Mouse (Mus musculus) CD4-positive, CD25-positive, alpha-beta regulatory T cell, adult 2 months (primary cell): Measurements from ENCODE around the gene Gstt1.
"Not testable (repeated sequence)": the region's sequence is repeated elsewhere in the genome, so short reads cannot be mapped to it uniquely, and the experiment has no call there.

ENCODE experiments used
- DNase-seq: peaks from one replicate; pipeline ENCODE4 v3.0.0-alpha.2; 2012; ENCODE audit warnings: low read depth, low spot score

The Gstt1 gene

DNA sequence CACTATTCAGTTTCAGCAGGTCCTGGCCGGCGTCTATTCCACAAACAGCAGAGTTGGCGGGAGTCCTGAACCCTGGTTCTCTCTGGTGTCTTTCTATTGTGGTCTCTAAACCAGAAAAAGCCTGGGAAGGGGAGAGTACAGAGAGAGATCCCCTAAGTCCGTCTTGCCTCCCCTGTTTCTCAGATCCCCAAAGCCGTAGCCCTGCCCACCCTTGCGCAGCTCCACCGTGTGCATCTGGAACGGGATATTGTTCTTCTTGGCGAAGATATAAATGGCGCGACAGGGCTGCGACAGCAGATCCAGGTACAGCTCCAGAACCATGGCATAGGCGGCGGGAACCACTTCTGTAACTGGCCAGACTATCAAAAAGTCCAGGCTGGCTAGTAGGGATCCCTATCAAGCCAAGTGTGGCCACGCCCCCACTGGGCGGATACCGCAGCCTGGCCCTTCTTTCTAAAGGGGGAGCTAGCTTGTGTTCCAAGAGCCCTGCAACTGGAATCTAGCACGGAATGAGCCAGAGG is at the start of gene Gstt1:
Gene Gstt1 (minus strand): TSS at position 409 of the 521 bp plus-strand sequence.
- peak; percentile 30 for DNase-seq

DNA sequence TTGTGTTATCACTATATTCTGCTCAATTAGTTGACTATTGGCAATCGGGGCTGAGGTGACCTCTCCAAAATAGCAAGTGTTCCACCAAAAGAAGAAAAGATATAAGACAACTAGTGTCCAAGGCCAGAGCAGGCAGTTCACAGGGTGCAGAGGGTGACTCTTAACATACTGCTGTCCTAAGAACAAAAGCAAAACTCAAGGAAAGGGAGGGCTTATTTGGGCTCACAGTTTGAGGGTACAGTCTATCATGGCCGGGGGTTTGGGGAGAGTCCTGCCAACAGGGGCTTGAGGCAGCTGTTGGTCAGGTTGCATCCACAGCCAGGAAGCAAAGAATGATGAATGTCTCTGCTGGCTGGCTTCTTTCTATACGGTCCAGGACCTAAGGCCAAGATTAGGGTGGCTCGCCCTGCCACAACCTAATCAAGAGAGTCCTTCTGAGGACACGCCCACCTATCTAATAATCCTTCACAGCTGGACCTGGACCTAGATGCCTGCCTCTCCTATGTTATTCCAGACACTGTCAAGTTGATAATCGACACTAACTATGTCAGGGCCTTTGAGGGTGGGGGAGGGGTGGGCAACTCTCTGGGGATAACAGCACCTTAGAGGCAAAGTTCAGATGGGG is 47.0 kb upstream of the Gstt1 start:
- no peak for DNase-seq

DNA sequence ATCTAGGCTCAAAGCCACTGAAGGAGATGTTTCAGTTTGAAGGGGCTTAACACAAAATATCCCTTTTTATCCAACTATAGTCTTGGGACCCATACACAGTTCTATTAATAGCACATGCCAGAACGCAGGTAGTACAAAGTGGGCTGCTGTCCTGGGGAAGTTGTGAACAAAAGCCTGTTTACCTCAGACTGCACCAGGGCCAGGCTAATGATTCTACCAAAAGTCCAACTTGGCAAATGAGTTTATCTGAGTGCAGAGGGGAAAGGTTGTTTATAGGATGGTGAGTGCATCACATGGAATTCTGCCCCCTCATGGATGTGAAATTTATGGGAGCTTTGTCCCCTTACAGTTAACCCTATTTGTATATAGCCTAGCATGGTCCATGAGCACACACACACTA is 46.4 kb upstream of the Gstt1 start:
- no peak for DNase-seq

DNA sequence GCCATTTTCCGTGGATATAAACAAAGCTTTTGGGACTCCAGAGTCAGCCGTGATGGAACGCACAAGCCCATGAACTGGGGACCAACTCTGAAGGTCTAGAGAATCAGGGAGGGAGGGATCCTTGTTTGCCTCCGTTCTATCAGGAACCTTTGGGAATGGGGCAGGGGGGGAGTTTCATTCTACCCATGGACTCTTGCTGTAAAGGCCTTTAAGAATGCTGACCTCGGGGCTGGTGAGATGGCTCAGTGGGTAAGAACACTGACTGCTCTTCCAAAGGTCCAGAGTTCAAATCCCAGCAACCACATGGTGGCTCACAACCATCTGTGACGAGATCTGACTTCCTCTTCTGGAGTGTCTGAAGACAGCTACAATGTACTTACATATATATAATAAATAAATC is 45.5 kb upstream of the Gstt1 start:
- not testable (repeated sequence) for DNase-seq

DNA sequence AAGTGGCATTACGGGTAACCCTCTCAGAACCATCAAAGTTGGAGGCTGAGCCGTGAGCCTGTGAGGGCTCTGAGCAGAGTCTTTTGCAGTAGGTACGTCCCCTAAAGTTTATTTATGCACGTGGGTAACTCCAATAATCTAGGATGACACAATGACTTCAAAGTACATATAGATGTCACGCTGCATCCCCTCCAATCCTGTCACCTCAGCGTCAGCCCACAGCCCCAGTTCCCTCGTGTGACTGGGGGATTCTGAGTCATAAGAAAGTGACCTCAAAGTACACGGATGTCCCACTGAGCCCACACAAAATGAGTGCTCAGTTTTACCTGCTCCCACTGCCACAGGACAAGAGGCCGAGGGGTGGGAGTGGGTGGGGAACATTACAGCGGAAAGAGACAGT is 40.7 kb upstream of the Gstt1 start:
- DNase-seq, result peak; percentile 71

DNA sequence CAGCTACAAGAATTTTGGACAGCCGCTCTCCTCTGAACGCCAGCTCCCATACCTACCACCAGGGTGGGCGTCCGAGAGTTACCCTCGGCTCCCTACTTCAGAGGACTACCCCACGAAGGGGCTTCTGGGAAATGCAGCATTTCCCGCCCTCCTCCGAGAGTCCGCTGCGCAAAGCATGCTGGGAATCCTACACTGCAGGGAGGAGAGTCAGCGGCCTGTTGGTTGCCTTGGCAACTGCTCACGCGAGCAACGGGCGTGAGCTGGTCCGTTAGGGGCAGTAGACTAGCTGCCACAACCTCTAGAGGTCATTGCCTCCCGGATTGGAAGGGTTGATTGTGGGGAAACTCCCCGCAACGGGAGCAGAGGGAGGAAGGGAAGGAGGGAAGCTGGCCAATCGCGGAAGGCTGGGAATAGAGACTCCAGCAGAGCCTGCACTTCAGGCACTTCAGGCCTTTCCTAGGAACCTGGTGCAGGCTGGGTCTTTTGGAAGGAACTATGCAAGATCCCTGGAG is 38.9 kb upstream of the Gstt1 start, which contains the start of gene Gstt2:
Gene Gstt2 (minus strand): TSS at position 177 of the 512 bp plus-strand sequence.
- peak; percentile 81 for DNase-seq

DNA sequence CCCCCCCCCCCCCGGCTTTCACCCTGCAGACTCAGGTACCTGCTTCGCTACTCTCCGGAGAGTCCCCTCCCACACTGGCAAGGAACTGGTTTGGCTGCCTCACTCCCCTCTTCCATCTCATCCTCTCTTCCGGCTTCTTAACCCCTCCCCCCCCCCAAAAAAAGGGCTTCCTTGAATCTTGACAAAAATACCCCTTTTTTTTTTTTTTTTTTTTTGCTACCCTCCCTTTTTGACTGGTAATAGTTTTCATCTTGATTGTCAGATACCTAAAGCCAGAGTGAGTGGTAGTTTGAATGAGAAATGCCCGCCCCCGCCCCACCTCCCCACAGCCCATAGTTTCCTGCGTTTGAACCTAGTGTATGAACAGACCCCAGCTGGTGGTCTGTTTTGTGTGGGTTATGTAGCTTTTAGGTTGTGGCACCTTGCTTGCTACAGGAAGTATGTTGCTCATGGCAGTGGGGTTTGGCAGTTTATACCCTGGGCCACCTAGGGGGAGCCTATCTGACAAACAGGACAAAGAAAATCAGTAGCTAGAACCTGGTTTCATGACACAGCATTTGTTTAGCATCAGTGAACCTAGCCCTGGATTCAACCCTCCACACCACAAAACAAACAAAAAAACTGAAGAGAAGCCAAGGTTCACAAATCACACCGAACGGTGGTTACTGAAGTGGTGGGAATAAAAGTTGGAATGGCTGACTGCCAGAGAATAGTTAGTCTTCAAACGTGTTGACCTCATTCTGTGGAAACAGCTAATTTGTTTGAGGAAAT is 37.6 kb upstream of the Gstt1 start:
- peak; percentile 77 for DNase-seq

DNA sequence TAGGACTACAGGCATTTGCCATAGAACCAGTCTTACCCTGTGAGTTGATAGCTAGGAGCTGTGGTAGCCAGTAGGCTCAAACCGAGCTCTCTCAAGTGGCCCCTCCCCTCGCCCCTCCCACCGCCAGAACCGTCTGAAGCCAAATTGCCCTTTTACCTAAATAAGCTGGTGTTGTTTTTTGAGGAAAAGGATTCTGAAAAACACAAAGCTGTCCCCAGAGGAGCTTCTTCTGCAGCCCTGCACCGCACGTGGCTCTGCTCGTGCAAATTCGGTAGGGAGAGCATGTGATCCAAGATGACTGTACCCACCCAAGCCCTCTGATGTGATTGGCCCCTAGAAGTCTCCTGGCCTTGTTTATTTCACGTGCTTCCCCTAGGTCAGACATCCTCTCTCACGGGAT is 36.9 kb upstream of the Gstt1 start:
- DNase-seq, result peak; percentile 85

DNA sequence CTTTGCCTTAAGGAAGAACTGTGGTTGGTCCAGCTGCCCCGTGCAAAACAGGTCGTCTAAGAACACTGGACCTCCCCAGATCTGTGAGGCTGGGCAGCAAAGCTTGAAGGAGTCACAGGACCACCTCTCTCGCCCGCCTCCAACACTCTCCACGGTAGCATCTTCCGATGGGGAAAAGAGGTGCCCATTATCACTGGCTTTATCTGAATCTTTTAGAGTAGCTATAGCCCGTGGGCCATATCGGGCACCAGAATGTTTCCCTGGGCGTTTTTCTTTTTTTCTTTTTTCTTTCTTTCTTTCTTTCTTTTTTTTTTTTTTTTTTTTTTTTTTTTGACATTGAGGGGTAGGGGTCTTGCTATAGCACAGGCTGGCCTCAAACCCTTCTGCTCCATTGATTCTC is 36.3 kb upstream of the Gstt1 start:
- DNase-seq, result no peak

DNA sequence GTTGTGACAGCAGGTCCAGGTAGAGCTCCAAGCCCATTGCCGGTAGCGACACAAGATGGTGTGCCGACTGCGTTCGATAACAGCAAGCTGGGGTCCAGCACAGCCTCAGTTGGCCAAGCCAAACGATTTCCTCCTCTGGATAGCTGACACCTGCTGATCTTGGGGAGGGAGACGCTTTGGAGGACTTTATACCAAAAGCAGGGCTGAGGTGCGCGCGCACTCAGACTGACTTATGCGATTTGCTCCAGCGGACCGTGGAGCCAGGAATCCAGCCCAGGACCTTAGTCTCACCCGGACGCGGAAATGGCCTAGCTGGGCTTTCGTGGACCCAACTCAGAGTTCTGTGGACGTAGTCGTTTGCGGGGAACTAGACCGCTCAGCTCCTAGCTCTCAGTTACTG is 35.9 kb upstream of the Gstt1 start:
- peak; percentile 77 for DNase-seq

DNA sequence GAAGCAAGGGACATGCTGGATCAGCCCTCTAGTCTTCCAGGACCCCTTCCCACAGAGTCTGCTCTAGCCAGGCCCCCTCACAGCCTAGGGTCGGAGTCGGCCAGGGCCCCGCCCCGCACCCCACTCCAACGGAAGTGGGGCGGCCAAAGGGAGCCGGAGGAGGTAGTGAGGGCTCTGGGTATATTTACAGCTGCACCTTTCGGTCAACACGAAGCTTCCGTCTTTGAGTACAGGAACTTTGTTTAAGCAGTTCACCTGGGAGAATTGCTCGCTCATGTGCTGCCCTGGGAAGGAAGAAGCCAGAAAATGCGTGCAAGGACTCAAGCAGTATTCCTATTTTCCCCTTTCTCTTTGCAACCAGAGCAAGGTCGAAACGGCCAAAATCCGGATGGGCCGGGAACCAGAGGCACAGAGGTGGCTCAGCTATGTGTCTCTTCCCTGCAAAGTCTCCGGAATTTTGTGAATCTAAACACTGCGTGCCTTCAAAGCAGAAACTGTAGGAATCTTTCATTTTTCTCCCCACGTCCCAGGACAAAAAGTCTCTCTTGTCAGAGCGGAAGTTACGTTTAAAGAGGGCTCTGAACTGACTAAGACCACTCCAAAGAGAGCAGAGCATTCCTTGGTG is 35.2 kb upstream of the Gstt1 start:
- DNase-seq, result peak; percentile 33

DNA sequence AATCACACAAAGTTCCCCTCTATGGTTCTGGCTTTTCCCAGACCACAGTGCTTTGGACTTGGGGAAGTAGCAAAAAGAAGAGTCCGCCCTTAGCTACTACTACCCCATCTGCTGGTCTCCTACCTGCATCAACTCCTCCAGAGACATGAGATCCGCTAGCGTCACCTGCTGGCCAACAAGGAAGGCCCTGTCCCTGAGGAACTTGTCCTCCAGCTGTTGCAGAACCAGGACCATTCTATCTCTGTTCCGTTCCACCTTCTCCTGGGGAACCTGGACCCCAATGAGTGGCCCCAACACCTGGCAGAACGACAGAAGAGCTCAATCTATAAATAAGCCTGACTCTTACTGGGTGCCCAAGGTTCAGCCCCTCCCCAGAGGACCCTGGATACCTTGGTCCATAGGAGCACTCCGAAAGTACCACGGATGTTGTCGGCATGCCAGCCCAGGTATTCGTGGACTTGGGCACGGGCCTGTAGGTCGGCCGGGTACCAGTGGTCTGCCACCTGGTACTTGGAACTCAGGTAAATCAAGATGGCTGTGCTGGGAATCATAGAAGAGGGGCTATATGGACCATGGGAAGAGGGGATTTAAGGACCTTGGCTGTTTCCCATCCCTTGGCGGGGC is 34.0 kb upstream of the Gstt1 start:
- DNase-seq, result peak; percentile 89

DNA sequence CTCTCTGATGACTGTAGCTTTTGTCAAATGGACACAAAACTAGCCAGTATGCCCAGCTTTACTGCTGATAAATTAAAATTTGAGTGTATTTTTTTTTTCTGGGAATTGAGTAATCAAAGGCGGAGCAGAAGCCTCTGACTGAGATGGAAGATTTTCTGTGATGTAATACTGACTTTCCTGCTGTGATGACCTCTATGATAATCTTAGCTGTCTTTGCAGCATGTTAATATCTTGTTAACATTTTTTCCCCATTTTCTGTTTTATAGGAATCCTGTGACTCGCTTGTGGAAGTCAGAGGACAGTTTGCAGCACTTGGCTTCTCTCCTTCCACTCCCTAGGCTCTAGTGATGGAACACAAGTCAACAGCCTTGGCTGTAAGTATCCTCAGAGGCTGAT is 31.9 kb upstream of the Gstt1 start:
- no peak for DNase-seq

DNA sequence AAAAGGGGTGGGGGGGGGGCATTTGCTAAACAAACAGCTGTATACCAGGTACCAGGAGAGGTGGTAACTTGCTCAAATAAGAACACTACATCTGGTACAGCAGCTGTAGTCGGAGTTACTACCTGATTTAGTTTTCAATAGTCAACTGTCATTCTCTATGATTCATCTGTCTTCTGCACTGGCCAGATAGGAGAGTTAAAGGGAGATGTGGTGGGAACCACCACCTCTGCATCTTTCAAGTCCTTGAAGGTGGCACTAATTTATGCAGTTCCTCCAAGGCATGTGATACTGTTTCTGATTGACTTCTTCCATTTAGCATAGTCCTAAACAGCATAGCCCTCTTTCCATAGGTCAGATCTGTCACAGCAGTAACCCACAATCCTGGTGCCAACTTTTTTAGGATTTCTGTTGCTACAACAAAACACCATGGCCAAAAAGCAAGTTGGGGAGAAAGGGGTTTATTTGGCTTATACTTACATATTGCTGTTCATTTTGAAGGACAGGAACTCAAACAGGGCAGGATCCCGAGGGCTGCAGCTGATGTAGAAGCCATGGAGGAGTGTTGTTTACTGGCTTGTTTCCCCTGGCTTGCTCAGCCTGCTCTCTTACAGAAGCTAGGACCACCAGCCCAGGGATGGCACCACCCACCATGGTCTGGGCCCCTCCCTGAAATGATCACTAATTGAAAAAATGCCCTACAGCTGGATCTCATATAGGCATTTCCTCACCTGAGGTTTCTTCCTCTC is 31.3 kb upstream of the Gstt1 start:
- DNase-seq, result no peak

DNA sequence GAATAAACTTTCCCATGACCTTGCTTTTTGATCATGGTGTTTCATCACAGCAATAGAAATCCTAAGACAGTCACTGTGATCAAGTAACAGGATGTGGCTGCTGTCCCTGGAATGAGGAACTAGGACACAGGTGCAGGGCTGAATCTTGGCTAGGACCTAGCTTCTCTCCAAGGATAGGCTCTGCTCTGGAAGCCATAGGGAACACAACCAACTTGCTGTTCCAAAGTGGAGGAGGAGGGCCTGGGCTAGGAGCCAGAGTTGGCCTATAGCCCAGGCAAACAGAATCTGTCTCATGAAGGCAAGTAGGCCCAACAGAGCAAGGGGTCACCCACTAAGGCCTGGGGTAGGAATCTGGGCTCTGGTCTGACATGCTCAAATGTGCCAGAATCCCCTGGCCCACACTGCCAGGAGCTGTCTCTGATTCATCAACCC is 30.1 kb upstream of the Gstt1 start:
- DNase-seq, result no peak

DNA sequence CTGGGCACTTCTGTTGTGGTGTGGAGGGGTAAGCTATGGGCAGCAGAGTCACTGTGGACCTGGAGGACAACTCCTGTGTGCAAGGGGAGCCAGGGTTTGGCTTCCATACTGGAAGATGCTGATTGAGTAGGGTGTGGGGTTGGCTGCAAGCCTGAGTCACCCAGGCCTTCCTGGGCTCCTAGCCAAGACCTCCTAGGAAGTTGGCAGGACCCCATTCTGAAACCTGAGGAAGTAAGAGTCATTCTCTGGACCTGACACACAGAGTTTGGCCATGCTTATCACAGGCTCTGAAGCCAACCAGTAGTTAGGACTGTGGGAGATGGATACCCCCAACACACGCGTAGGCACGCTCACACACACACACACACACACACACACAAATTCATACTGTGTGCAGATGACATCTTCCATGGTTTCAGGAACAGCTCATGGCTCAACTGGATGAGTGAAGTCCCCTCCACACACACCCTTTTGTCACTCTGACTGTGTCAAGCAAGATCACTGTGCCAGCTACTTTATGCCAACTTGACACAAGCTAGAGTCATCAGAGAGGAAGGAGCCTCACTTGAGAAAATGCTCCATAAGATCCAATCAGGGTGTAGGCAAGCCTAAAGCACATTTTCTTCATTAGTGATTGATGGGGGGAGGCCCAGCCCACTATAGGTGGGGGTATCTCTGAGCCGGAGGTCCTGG is 29.4 kb upstream of the Gstt1 start:
- DNase-seq, result no peak

DNA sequence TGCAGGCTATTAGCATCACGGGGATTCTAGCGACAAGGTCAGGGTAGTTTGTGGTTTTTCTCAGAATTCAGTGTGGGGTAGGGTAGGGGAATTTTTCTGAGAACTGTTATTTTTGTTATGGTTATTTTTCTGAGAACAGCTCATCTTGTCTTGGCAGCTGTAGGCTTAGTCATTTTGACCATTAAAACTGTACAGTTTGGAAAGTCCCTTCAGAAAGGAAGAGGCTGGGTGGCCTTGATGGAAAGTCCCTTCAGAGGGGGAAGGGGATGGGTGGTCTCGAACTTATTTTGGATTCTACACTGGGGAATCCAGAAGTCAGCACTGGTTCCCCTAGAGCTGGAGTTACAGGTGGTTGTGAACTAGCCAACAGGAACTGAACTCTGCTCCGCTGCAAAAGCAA is 26.1 kb upstream of the Gstt1 start:
- DNase-seq, result no peak

DNA sequence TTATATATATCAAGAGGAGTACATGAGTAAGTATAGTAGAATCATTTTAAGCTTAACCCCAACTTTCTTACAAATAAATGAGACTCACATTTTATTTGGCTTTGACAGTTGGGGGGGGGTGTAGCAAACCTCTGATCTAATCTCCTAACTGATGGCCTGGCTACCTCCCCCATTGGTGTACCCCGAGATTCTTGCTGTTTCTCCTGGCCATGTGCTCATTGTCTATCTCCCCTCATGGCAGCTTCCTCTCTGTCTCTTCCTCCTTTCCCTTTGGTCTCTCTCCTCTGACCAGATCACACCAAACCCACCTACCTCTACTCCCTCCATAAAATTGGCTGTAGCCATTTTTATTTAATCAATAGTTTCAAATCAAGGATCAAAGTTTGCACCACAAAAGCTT is 25.4 kb upstream of the Gstt1 start:
- DNase-seq, result no peak

DNA sequence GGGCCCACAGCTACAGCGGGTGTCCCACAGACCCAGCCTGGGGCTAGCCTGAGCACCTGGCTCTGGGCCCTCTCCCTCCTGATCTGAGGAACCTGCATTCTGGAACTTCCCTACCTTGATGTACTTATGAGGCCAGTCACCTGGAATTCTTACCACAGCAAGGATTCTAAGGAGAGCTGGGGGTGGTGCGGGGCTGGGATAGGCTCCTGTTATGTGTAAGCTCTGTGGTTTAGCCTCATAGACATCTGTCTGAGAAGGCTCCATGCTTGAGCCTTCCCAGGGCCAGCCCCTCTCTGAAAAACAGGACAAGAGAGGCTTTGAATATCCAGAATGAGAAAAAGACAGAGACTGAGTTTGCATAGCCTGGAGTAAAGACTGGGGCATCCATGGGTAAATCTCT is 24.1 kb upstream of the Gstt1 start, which contains the start of gene Gstt4:
Gene Gstt4 (minus strand): TSS at position 101 of the 400 bp plus-strand sequence.
- DNase-seq, result no peak

DNA sequence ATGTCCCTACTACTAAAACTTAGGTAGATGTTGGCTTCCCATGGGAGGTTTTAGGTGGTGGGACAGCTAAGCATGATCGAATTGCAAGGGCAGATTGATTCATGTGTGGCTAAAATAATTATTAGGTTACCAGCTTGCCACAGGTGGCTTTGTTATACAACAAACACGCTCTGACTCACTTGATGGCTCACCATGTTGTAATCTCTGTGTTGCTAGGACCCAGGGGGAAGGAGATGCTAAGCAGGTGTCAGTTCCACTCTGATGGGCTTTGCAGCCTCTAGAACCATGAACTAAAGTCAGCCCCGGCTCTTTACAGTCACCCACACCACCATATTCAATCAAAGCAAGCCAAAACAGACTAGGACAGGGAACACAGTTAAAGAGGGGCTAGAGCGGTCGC is 21.5 kb upstream of the Gstt1 start:
- no peak for DNase-seq
